Mouse (Mus musculus): Measurements from ENCODE around the gene Basp1.

GRCm38 (mm10) chr15:25415958-25416357 is 2.4 kb upstream of the Basp1 start:
- TF ChIP-seq POLR2A (IDR thresholded peaks at IDR 0.05; ENCODE audit: insufficient read depth, low read depth, low read length), result no peak
- no peak for TF ChIP-seq EP300 (IDR thresholded peaks at IDR 0.05; ENCODE audit: insufficient read depth, low read depth, low read length)
